Mouse (Mus musculus): ENCODE results near the gene Eea1. TPM values are rescaled to one million over a fixed set of nuclear protein-coding genes. Genes with fewer than 3 reads are reported as not detected.
"Not testable (repeated sequence)": the region's sequence is repeated elsewhere in the genome, so short reads cannot be mapped to it uniquely, and the experiment has no call there.

The Eea1 gene
- polyA plus RNA-seq, 1 experiment, result 0.29 TPM

- no peak overlapping the region for H3K4me3 ChIP-seq (replicated peaks)
- no peaks in the 10 kb centered on the region for H3K27me3 ChIP-seq (ENCODE audit: control insufficient read depth)
- no peaks in the 10 kb centered on the region for H3K36me3 ChIP-seq (ENCODE audit: control insufficient read depth)
- TF ChIP-seq TAL1 (IDR thresholded peaks at IDR 0.05; ENCODE audit: low read length) (no peak), GATA1 (IDR thresholded peaks at IDR 0.05; ENCODE audit: low read length) (no peak)
- H3K4me1 ChIP-seq (ENCODE audit: control insufficient read depth), result no peaks in the 10 kb centered on the region
- no peaks in the 10 kb centered on the region for H3K9me3 ChIP-seq (ENCODE audit: control insufficient read depth, low read length)
These were observed 135.4 kb downstream of the Eea1 start for GRCm38 (mm10) chr10:96075880-96076279.

- TF ChIP-seq TAL1 (IDR thresholded peaks at IDR 0.05; ENCODE audit: low read length), result no peak
- Histone ChIP-seq H3K36me3 (ENCODE audit: control insufficient read depth) (no peaks in the 10 kb centered on the region), H3K9me3 (ENCODE audit: control insufficient read depth, low read length) (no peaks in the 10 kb centered on the region)
These were observed 136.0 kb downstream of the Eea1 start for GRCm38 (mm10) chr10:96076461-96076860.

GRCm38 (mm10) chr10:96077480-96078066 is 137.1 kb downstream of the Eea1 start:
- not testable (repeated sequence) for H3K27me3 ChIP-seq (ENCODE audit: control insufficient read depth); H3K9me3 ChIP-seq (ENCODE audit: control insufficient read depth, low read length); H3K36me3 ChIP-seq (ENCODE audit: control insufficient read depth); H3K4me1 ChIP-seq (ENCODE audit: control insufficient read depth); H3K4me3 ChIP-seq (replicated peaks)

More at GRCm38 (mm10) chr10:96076461-96076860, 136.0 kb downstream of the Eea1 start:
- Histone ChIP-seq H3K4me1 (ENCODE audit: control insufficient read depth) (no peaks in the 10 kb centered on the region; the same call in 1 of the 2 replicates), H3K4me3 (replicated peaks) (no peak overlapping the region), H3K27me3 (ENCODE audit: control insufficient read depth) (no peaks in the 10 kb centered on the region)

GRCm38 (mm10) chr10:96079823-96080222 is 139.4 kb downstream of the Eea1 start:
- Histone ChIP-seq H3K9me3 (ENCODE audit: control insufficient read depth, low read length) (no peaks in the 10 kb centered on the region), H3K4me1 (ENCODE audit: control insufficient read depth) (peaks cover 6% of the 10 kb centered on the region), H3K27me3 (ENCODE audit: control insufficient read depth) (no peaks in the 10 kb centered on the region), H3K36me3 (ENCODE audit: control insufficient read depth) (no peaks in the 10 kb centered on the region), H3K4me3 (replicated peaks) (no peak overlapping the region)
- TF ChIP-seq GATA1 (IDR thresholded peaks at IDR 0.05; ENCODE audit: low read length) (no peak), TAL1 (IDR thresholded peaks at IDR 0.05; ENCODE audit: low read length) (no peak)

GRCm38 (mm10) chr10:96080440-96081381 is 140.3 kb downstream of the Eea1 start:
- Histone ChIP-seq H3K36me3 (ENCODE audit: control insufficient read depth) (no peaks in the 10 kb centered on the region), H3K4me3 (replicated peaks) (no peak overlapping the region), H3K9me3 (ENCODE audit: control insufficient read depth, low read length) (no peaks in the 10 kb centered on the region), H3K4me1 (ENCODE audit: control insufficient read depth) (peaks cover 6% of the 10 kb centered on the region), H3K27me3 (ENCODE audit: control insufficient read depth) (no peaks in the 10 kb centered on the region)
- TF ChIP-seq GATA1 (IDR thresholded peaks at IDR 0.05; ENCODE audit: low read length) (no peak), TAL1 (IDR thresholded peaks at IDR 0.05; ENCODE audit: low read length) (no peak)

GRCm38 (mm10) chr10:96082203-96082602 is 141.8 kb downstream of the Eea1 start:
- H3K4me1 ChIP-seq (ENCODE audit: control insufficient read depth), result peaks cover 6% of the 10 kb centered on the region
- no peaks in the 10 kb centered on the region for H3K9me3 ChIP-seq (ENCODE audit: control insufficient read depth, low read length)
- H3K36me3 ChIP-seq (ENCODE audit: control insufficient read depth), result no peaks in the 10 kb centered on the region
- no peaks in the 10 kb centered on the region for H3K27me3 ChIP-seq (ENCODE audit: control insufficient read depth)
- no peak for TF ChIP-seq TAL1 (IDR thresholded peaks at IDR 0.05; ENCODE audit: low read length)
- TF ChIP-seq GATA1 (IDR thresholded peaks at IDR 0.05; ENCODE audit: low read length), result no peak
- H3K4me3 ChIP-seq (replicated peaks), result no peak overlapping the region

- TF ChIP-seq TAL1 (IDR thresholded peaks at IDR 0.05; ENCODE audit: low read length) (no peak), GATA1 (IDR thresholded peaks at IDR 0.05; ENCODE audit: low read length) (no peak)
- Histone ChIP-seq H3K9me3 (ENCODE audit: control insufficient read depth, low read length) (no peaks in the 10 kb centered on the region), H3K36me3 (ENCODE audit: control insufficient read depth) (no peaks in the 10 kb centered on the region), H3K4me3 (replicated peaks) (no peak overlapping the region), H3K27me3 (ENCODE audit: control insufficient read depth) (no peaks in the 10 kb centered on the region; the same call in 1 of the 2 replicates), H3K4me1 (ENCODE audit: control insufficient read depth) (no peaks in the 10 kb centered on the region)
These were observed 149.3 kb downstream of the Eea1 start for GRCm38 (mm10) chr10:96089744-96090143.

GRCm38 (mm10) chr10:96090388-96090787 is 149.9 kb downstream of the Eea1 start:
- H3K4me1 ChIP-seq (ENCODE audit: control insufficient read depth), result no peaks in the 10 kb centered on the region
- TF ChIP-seq GATA1 (IDR thresholded peaks at IDR 0.05; ENCODE audit: low read length), result no peak
- TF ChIP-seq TAL1 (IDR thresholded peaks at IDR 0.05; ENCODE audit: low read length), result no peak
- no peaks in the 10 kb centered on the region for H3K36me3 ChIP-seq (ENCODE audit: control insufficient read depth)
- H3K4me3 ChIP-seq (replicated peaks), result no peak overlapping the region
- no peaks in the 10 kb centered on the region; the same call in 1 of the 2 replicates for H3K27me3 ChIP-seq (ENCODE audit: control insufficient read depth)
- no peaks in the 10 kb centered on the region for H3K9me3 ChIP-seq (ENCODE audit: control insufficient read depth, low read length)

- Histone ChIP-seq H3K4me1 (ENCODE audit: control insufficient read depth) (no peaks in the 10 kb centered on the region), H3K4me3 (replicated peaks) (no peak overlapping the region), H3K9me3 (ENCODE audit: control insufficient read depth, low read length) (no peaks in the 10 kb centered on the region)
These were observed 153.6 kb downstream of the Eea1 start for GRCm38 (mm10) chr10:96093890-96094531.

More at GRCm38 (mm10) chr10:96093890-96094531, 153.6 kb downstream of the Eea1 start:
- TF ChIP-seq TAL1 (IDR thresholded peaks at IDR 0.05; ENCODE audit: low read length) (no peak), GATA1 (IDR thresholded peaks at IDR 0.05; ENCODE audit: low read length) (no peak)
- H3K27me3 ChIP-seq (ENCODE audit: control insufficient read depth), result no peaks in the 10 kb centered on the region; the same call in 1 of the 2 replicates
- no peaks in the 10 kb centered on the region for H3K36me3 ChIP-seq (ENCODE audit: control insufficient read depth)
